Mouse (Mus musculus): ENCODE measurements at regions not wholly inside any gene's neighbourhood (a gene's known extent, or its start where the extent isn't known, plus 50 kb on each side); places are given as distances from the start of the nearest gene placed in this dataset.

GRCm38 (mm10) chr11:117599788-117600263 is 54.3 kb upstream of the Tnrc6c start:
- TF ChIP-seq CHD2 (IDR thresholded peaks at IDR 0.05; ENCODE audit: low read depth, low read length) (no peak), HCFC1 (IDR thresholded peaks at IDR 0.05; ENCODE audit: borderline replicate concordance, insufficient read depth, low read length) (no peak), ZC3H11A (IDR thresholded peaks at IDR 0.05; ENCODE audit: borderline replicate concordance, low read depth, low read length) (no peak), ZNF384 (IDR thresholded peaks at IDR 0.05; ENCODE audit: low read depth, low read length) (no peak), MAFK (IDR thresholded peaks at IDR 0.05; ENCODE audit: insufficient read depth, low read depth, low read length) (no peak)

All from ES-E14 (cell line).